Mouse (Mus musculus): ENCODE measurements around the gene Ak7.

DNA sequence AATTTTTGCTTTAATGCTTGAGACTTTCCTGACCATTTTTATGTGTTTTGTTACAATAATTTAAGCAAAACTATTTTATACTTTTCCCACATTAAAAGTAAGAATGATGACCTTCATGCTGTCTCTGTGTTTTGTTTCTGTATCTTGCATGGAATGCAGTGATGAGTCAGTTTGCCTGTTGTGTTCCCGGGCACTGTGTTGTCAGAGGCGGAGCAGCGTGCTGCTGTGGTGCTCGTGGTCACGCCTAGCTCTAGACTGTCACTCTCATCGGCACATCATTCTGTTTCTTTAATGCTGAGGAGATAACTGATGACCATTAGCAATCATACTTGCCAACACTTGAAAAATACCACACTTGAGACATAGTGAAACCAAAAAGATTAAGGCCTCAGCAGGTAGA, 108.2 kb downstream of the Ak7 start:
- TF ChIP-seq GATA1 (IDR thresholded peaks at IDR 0.05; ENCODE audit: borderline replicate concordance, low read length) = no peak
- TF ChIP-seq FLI1 (IDR thresholded peaks at IDR 0.05; ENCODE audit: low read length) = no peak
